Mouse (Mus musculus): ENCODE measurements around the gene Hint2.
A peak's percentile ranks its signal among the peaks of the same experiment; 100 is the strongest.

DNA sequence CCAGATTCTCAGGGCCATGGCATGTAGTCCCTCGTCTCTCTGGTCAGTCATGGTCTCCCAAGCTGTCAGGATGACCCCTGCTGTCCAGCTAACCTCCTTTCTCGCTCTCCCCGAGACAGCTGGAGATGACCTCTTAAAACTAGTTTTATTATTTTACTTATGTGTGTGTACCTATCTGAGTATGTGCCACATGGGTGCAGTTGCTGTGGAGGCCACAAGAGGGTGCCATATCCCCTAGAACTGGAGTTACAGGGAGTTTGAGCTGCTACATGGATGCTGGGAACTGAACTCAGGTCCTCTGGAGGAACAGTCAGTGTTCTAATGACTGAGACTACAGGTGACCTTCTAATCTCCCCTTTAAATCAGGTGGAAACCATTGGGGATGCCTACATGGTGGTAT, 6.5 kb downstream of the Hint2 start:
- 0 out of 2 replicates have a peak, but pooled peaks have one; percentile 13 for TF ChIP-seq CTCF (IDR thresholded peaks at IDR 0.05; ENCODE audit: low read depth, low read length)
- no peak for TF ChIP-seq POLR2AphosphoS5 (IDR thresholded peaks at IDR 0.05; ENCODE audit: insufficient replicate concordance, low read depth, low read length)
- no peak for TF ChIP-seq TAL1 (conservative IDR thresholded peaks at IDR 0.05; ENCODE audit: low read depth, low read length)
- TF ChIP-seq GATA1 (IDR thresholded peaks at IDR 0.05; ENCODE audit: borderline replicate concordance, low read length) = no peak
- TF ChIP-seq GATA2 (IDR thresholded peaks at IDR 0.05; ENCODE audit: borderline replicate concordance, low read depth, low read length) = no peak
